Mouse (Mus musculus) pancreas, adult 10 weeks (tissue): ENCODE results near the gene Ntf5. TPM values are rescaled to one million over a fixed set of nuclear protein-coding genes. Genes with fewer than 3 reads are reported as not detected.

Source experiments
- polyA plus RNA-seq: library from polyadenylated mRNA; stranded (reverse); fragments of 350-450 nt; fragmentation: Illumina TruSeq; extraction: RNeasy Lipid Tissue Mini Kit (QIAGEN cat#74804); gene quantifications from one replicate; pipeline ENCODE4 v1.2.3, GENCODE M21; 2015; ENCODE audit warnings: low read depth, low replicate concordance; ENCODE audit not compliant: insufficient read depth

The Ntf5 gene
- polyA plus RNA-seq: not detected

DNA sequence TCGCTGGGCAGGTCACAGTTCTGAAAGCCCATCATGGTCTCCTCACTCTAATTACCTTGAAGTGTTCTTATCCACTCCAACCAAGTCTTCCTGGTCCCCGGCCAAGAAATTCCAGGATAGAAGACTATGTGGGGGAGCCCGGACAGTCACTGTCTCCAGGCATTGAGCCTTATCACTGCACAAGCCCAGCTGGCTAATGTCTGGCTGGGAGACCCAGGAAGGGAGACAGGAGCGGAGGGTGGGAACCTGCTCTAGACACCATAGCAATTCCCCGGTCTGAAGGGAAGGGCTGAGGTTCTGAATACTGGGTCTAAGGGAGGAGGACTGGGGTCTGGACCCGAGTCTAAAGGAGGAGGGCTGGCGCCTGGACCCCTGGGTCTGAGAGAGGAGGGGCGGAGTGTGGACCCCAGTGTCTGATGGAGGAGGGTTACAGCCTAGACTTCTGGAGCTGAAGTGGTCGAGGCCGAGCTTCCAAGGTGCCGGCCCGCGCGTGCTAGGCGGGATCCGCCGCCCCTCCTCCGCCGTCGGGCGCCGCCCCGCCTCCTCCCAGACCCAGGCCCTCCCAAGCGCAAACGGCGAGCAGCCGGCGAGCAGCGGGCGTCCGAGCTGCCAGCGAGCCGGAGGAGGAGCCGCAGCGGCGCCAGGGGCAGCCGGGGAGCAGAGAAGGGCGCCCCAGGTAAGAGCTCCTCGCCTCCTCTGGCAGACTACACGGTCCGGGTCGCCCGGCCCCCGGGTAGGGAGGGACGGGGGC lies at the start of gene Ntf5:
Ntf5 (plus strand) TSS at position 583 of the 751 bp plus-strand sequence.

DNA sequence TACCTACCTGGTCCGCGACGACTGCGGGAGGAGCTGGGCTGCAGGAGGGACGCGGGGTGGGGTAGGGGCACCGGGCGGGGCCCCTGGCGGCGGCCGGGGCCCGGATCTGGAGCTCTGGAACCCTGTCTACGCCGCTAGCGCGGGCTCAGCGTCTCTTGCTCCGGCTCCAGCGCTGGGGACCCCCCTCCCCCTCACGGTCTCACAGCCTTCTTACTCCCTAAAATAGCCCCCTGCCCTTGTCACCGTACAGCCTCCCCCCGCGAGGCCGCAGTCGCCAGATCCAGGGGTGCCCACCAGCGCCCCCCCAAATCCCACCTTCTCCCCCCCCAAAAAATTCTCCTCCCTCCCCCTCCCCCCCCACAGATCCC lies 46.9 kb upstream of the Ntf5 start, which contains the start of gene Ppfia3:
Ppfia3 (minus strand) TSS at position 368 of the 368 bp plus-strand sequence.

DNA sequence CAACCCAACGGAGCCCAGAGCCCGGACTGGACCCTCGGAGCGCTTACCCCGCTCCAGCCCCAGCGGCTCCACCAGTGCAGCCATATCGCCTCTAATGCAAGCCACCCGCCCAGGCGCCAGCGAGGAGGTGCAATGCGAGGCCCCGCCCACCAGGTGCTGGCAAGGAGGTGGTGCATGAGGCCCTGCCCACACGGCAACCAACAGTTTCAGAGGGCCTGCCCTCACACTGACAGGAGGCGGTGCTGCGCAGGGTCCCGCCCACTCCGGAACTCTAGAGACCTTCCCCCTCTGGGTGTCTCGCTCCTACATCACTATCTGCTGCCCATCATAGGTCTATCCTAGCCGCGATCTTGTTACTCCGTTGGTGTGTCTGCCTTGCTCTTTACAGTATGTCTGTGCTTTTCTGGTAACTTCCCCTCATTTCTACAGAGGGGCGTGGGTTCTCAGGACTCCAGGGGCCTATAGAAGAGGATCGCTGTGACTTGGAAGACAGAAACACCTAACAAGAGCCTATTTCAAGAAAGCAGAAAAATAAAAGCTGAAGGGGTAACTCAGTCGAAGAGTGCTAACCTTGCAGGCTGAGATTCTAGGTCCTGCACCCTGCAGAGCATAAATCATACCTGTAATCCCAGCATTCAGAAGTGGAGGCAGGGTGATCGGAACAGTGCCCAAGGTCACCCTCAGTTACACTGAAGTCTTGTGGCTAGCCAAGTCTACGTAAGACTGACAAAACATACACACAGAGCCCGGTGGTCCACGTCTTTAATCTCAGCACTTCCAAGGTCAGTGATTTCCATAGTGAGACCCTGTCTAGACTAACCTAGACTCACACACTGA lies 42.8 kb upstream of the Ntf5 start, which contains the start of gene Lin7b:
Lin7b (minus strand) TSS at position 109 of the 837 bp plus-strand sequence.

DNA sequence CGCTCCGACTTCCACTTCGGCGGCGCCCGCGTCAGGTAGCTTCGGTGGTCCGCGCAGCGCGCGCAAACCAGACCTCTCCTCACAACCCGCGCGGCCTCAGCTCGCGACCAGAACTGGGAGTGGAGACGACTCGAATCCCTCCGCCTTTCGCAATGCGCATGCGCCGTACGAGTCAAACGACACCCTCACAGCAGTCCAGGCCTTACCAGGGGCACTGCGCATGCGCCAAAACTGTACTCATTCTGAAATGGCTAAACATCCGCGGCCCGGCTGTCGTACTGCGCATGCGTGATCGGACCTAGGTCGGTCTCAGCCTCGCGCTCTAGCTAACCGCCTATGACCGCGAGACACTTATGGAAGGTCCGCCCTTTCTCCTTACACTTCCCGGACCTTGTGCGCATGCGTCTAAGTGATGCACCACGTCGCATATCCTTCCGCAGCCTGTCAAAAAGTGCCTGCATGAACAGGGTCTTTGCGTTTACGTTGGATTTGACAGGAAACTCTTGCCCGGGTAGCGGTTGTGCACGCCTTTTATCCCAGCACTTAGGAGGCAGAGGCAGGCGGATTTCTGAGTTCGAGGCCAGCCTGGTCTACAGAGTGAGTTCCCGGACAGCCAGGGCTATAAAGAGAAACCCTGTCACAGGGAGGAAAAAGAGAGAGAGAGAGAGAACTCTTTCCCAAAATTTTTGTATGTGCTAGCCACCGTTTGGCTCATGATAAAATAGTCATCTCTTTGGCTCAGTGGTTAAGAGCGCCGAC lies 17.7 kb upstream of the Ntf5 start, which contains the start of gene Snrnp70:
Snrnp70 (minus strand) TSS at position 165 of the 759 bp plus-strand sequence.

DNA sequence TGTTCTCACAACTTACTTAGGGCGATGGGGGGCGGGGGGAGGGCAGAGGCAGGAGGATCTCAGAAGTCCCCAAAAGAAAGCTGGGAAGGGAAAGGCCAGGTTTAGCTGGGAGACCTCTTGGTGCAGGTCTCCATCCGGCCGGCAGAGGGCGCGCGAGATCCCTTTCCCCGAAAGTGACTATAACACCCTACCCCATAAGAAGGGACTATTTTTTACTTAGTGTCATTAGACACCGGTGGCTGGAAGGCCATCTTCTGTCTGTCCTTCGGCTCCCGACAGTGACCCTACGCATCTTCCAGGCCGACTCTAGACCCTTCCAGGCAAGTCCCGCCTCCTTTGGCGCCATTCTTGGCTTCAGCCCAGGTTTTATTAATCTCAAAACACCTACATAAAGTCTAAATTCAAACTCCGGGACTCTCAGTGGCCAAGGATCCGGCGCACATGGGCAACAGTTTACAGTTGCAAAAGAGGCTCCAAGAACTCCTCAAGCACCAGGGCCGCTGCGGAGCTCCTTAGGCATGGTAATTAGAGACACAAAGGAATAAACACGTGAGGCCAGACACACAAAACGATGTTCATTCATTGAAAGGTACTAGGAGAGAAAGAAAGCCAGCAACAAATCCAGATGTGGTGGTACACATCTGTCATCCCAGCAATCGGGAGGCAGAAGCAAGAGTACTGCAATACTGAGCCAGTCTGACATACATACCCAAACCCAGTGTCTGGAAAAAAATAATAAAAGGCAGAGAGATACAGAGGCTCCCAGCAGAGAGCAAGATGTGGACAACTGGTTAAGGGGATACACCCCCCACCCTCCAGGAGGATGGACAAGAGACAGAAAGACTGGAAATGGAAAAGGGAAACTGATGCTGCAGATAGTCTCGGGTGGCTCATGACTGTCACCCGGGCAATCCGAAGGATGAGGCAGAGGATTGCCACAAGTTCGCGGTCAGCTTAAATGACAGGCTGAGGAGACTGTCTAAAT lies 8.1 kb upstream of the Ntf5 start, which contains the start of gene Kcna7:
Kcna7 (plus strand) TSS at position 563 of the 985 bp plus-strand sequence.

DNA sequence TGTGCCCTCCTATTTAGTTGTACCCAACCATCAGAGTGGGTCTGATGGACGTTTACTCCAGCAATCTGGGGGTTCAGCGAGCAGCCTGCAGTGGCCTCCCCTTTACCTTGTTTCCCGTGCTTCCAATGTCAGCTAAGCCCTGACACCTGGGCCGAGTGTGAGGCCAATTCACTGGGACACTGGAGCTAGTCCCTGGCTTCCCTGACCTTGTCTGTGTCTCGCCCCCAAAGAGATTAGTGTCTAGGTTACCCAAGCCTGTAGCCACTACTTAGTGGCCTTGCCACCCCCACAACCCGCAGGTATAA lies 7.1 kb downstream of the Ntf5 start, which contains the start of gene Lhb:
Lhb (plus strand) TSS at position 206 of the 305 bp plus-strand sequence.

DNA sequence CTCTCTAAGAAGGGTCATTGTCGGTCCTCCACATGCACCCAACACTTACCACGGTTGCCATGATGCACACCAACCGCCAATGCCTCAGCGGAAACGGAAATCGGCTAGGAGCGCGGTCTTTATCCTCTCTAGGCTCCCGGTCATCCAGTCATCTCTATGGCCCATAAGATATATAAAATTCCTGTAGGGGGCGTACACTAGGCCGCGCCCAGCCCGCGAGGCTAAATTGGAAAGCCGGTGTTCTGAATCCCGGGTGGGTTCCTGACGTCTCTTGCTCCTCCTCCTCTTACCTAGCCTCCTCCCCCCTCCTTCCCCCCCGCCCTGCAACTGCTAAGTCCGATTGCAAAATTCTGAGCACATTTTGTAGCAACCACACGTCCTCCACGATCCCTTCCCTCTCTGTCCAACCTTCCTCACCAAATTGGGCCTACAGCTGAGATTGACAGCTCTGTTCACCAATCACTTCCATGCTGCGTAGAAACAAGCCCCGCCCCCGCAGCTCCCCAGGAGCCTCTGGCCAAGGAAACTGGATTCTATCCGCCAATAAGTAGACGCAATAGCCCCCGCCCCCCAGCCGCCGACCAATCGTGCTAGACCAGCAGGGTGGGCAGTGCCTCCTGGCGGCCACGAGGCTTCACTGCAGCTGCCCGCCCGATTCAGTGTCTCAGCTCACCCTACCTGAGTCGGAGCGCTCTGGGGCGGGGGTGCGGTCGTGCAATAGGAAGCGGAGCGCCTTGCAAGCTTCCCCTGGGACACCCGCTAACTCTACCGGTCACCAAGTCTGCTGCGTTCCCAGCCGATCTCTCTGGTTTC lies 20.9 kb downstream of the Ntf5 start, which contains the start of gene Gys1:
Gys1 (plus strand) TSS at position 642 of the 813 bp plus-strand sequence.

DNA sequence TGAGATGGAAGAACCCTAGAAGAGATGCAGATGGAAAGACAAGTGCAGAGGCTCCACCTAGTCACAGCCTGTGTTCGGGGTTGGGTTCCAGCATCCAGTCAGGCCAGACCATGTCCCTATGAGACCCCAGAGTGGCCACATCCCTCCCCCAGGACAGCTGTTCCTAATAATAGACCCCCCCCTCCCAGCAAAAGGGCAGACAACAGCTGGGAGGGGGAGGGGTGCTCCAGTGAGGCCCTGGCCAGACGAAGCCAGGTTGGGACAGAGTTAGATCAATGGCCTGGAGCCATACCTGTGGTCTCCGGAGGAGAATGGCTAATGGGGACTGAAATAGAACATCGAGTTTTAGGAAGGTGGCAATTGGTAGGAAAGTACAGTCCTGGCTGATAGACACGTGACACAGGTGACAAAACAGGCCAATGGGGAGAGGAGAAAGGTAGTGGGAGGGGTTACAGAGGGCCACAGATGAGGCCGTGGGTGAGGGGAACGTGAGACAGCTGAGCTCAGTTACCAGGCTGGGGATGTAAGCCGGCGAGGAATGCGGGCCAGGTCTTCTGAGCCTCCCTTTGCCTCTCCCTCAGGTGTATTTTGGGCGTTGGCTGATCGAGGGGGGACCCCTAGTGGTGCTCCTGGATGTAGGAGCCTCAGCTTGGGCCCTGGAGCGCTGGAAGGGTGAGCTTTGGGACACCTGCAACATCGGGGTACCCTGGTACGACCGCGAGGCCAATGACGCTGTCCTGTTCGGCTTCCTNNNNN lies 24.2 kb downstream of the Ntf5 start, which contains the start of gene Ruvbl2:
Ruvbl2 (minus strand) TSS at position 576 of the 756 bp plus-strand sequence.

DNA sequence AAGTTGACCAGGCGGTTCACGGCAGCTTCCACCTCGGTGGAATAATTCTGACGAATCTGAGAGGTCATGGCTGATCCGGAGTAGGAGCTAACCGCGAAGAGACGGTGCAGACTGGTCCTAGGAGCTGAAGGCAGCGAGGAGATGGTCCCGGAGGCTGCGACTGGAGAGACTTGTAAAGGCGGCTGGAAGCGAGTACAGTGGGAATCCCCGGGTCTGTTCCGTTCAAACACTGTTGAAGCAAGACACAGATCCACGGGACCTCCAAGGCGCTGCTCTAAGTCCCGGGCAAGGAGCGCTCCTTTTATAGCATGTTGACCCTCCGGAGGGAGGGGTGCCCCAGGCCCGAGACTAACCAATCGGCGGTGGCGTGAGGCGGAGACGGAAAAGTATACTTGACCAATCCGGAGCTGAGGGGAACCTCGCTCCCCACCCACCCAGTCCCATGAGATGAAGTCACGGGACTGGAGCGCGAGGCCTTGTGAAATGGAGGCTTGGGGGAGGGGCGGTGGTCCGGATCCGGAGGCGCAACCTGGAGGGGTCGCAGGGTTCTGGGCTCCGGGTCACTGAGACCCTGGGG lies 46.2 kb downstream of the Ntf5 start, which contains the start of gene Ftl1:
Ftl1 (minus strand) TSS at position 321 of the 577 bp plus-strand sequence.

DNA sequence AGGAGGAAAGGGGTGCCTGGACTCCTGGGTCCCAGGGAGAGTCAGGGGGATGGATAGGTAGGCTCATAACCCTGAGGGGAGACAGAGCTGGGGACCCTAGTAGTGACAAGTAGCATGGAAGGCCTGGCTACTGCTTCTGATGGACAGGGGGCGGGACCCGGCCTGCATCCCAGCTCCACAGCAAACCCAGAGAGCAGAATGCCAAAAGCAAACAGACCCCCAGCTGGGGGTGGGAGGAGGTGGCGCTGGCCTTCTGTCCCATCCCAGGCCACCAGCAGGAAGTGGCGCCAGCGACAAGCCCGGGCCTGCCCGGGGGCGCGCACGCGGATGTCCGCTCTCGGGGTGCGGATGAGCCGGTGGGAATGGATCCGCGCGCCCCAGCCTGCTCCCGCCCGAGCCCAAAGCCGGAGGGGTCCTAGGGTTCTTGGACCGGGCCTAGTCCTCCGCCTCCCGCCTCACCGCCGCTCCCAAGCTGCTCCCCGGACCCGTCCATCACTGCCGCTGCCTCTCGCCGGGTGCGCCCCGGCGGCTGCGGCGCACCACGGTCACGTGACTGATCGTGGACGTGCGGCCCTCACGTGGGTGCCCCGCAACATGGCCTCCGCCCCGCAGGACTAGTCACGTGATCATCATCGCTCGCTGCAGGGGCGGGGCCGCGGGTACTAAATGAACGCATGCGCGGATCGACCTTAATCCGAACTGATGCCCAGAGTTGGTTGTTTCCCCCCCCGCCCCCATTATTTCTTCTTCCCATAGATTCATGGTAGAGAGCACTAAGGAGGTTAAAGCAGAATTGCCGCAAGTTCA lies 53.0 kb downstream of the Ntf5 start, which contains the start of gene Bax:
Bax (minus strand) TSS at position 616 of the 807 bp plus-strand sequence.

Other genes with a start within 250 kb of the Ntf5 start
- not detected for gene Slc17a7, start 249.7 kb upstream of the Ntf5 start, polyA plus RNA-seq
- gene Gfy, start 234.1 kb upstream of the Ntf5 start, polyA plus RNA-seq: not detected
- not detected for gene Pth2, start 232.7 kb upstream of the Ntf5 start, polyA plus RNA-seq
- gene Ccdc155, start 208.8 kb upstream of the Ntf5 start, polyA plus RNA-seq: not detected
- gene Dkkl1, start 201.5 kb upstream of the Ntf5 start, polyA plus RNA-seq: 7.0 TPM
- gene Tead2, start 197.9 kb upstream of the Ntf5 start, polyA plus RNA-seq: 98.6 TPM
- gene Cd37, start 174.6 kb upstream of the Ntf5 start, polyA plus RNA-seq: 2.7 TPM
- gene Slc6a16, start 172.6 kb upstream of the Ntf5 start, polyA plus RNA-seq: not detected
- not detected for gene Slc6a21, start 136.2 kb upstream of the Ntf5 start, polyA plus RNA-seq
- gene Trpm4, start 79.9 kb upstream of the Ntf5 start, polyA plus RNA-seq: 15.2 TPM
- 0.89 TPM for gene Hrc, start 78.4 kb upstream of the Ntf5 start, polyA plus RNA-seq
- gene Ppfia3, start 46.7 kb upstream of the Ntf5 start, polyA plus RNA-seq: 0.92 TPM
- gene Lin7b, start 43.1 kb upstream of the Ntf5 start, polyA plus RNA-seq: 4.4 TPM
- 230 TPM for gene Snrnp70, start 18.0 kb upstream of the Ntf5 start, polyA plus RNA-seq
- gene Kcna7, start 8.0 kb upstream of the Ntf5 start, polyA plus RNA-seq: not detected
- gene Lhb, start 7.1 kb downstream of the Ntf5 start, polyA plus RNA-seq: not detected
- 3.9 TPM for gene Gys1, start 21.1 kb downstream of the Ntf5 start, polyA plus RNA-seq
- gene Ruvbl2, start 24.4 kb downstream of the Ntf5 start, polyA plus RNA-seq: 11.0 TPM
- gene Ftl1, start 46.2 kb downstream of the Ntf5 start, polyA plus RNA-seq: 893 TPM
- 42.0 TPM for gene Bax, start 53.2 kb downstream of the Ntf5 start, polyA plus RNA-seq
- gene Tulp2, start 68.2 kb downstream of the Ntf5 start, polyA plus RNA-seq: 1.5 TPM
- not detected for gene Gm45808, start 73.1 kb downstream of the Ntf5 start, polyA plus RNA-seq
- 2.1 TPM for gene Dhdh, start 75.1 kb downstream of the Ntf5 start, polyA plus RNA-seq
- 43.0 TPM for gene Nucb1, start 96.7 kb downstream of the Ntf5 start, polyA plus RNA-seq
- gene Ppp1r15a, start 112.6 kb downstream of the Ntf5 start, polyA plus RNA-seq: 14.2 TPM
- gene Plekha4, start 112.6 kb downstream of the Ntf5 start, polyA plus RNA-seq: 3.5 TPM
- not detected for gene Hsd17b14, start 141.2 kb downstream of the Ntf5 start, polyA plus RNA-seq
- gene Bcat2, start 156.5 kb downstream of the Ntf5 start, polyA plus RNA-seq: 127 TPM
- 41.8 TPM for gene Fgf21, start 201.8 kb downstream of the Ntf5 start, polyA plus RNA-seq
- gene Fut1, start 203.6 kb downstream of the Ntf5 start, polyA plus RNA-seq: 4.9 TPM
- gene Izumo1, start 208.1 kb downstream of the Ntf5 start, polyA plus RNA-seq: 2.0 TPM
- 11.1 TPM for gene Rasip1, start 213.8 kb downstream of the Ntf5 start, polyA plus RNA-seq
- 2.2 TPM for gene Mamstr, start 226.3 kb downstream of the Ntf5 start, polyA plus RNA-seq